Mouse (Mus musculus): ENCODE results near the gene Spred2.

DNA sequence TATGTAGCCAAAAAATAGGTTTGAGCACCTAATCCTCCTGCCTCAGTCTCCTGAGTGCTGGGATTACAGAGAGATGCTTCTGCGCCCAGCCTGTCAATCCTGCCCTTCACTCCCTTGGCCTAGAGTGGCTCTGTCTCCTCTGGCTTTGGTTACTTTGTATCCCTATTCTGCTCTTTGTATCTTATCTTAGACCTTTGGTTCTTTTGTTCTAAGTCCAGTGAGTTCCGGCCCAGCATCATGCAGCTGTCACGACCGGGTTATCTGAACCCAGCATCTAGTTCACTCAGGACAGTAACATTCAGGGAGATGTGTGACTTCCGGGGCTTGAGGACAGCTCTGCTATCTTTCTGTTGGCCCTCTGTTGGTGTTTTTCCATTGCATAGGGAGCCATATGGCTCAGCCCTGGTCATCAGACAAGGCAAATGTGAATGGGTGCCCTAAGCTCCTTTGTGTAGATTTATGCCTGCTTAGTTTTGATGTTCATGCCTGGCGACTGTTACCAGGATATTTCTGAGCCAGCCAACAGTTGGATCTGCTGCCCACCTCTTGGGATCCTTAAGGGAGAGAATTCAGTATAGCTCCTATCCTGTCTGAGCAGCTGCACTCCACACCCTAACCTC is 109.5 kb downstream of the Spred2 start:
- TF ChIP-seq GATA1 (IDR thresholded peaks at IDR 0.05; ENCODE audit: low read length) (no peak), TAL1 (IDR thresholded peaks at IDR 0.05; ENCODE audit: low read length) (no peak)
